Mouse (Mus musculus) lung, embryonic 14.5 days (tissue): ENCODE measurements around the gene Acbd4. TPM values are rescaled to one million over a fixed set of nuclear protein-coding genes. Genes with fewer than 3 reads are reported as not detected.

ENCODE experiments used
- ATAC-seq: fragments of 200-750 bp; cut with Nextera tagmentation; 2 replicates; pipeline ENCODE4 v1.8.0; 2017; ENCODE audit warnings: mild to moderate bottlenecking, moderate TSS enrichment, moderate library complexity; ENCODE audit not compliant: insufficient read depth
- DNase-seq: peaks from one replicate; pipeline ENCODE4 v3.0.0-alpha.2; 2015
- H3K27ac ChIP-seq: fragments of 300-500 bp; sonication (generic); 2 replicates; pipeline ENCODE4 v1.5.1; 2014; ENCODE audit warnings: low read depth, mild to moderate bottlenecking, moderate library complexity
- H3K27me3 ChIP-seq: fragments of 300-500 bp; sonication (generic); 2 replicates; pipeline ENCODE4 v1.6.1; 2014; ENCODE audit warnings: low read length, control low read depth; ENCODE audit not compliant: insufficient read depth
- H3K36me3 ChIP-seq: fragments of 300-500 bp; sonication (generic); 2 replicates; pipeline ENCODE4 v1.6.1; 2014; ENCODE audit warnings: control low read depth; ENCODE audit not compliant: insufficient read depth
- H3K4me1 ChIP-seq: fragments of 300-500 bp; sonication (generic); 2 replicates; pipeline ENCODE4 v1.6.1; 2014; ENCODE audit warnings: antibody characterized with exemption, control low read depth; ENCODE audit not compliant: insufficient read depth
- H3K4me2 ChIP-seq: fragments of 300-500 bp; sonication (generic); 2 replicates; pipeline ENCODE4 v1.6.1; 2014; ENCODE audit warnings: mild to moderate bottlenecking
- H3K4me3 ChIP-seq: fragments of 300-500 bp; sonication (generic); 2 replicates; pipeline ENCODE4 v1.5.1; 2014; ENCODE audit warnings: low read depth, low read length
- H3K9ac ChIP-seq: fragments of 300-500 bp; sonication (generic); 2 replicates; pipeline ENCODE4 v1.6.1; 2014
- H3K9me3 ChIP-seq: fragments of 300-500 bp; sonication (generic); 2 replicates; pipeline ENCODE4 v1.6.1; 2016; ENCODE audit warnings: low read depth, low read length, control low read depth
- CTCF ChIP-seq: IDR thresholded peaks from 2 replicates; pipeline ENCODE4 v1.5.1; 2016; ENCODE audit warnings: antibody characterized with exemption, low read depth
- WGBS: fragments of 180-500 bp; shearing (Covaris S2); extraction: QIAGEN DNeasy Blood & Tissue Kit; methylation state at CpG from one replicate; pipeline ENCODE4 v1.1.7; 2014; 5-methylcytosine and 5-hydroxymethylcytosine counted together
- polyA plus RNA-seq: library from polyadenylated mRNA; unstranded; fragments of >200 nt; fragmentation: Nextera tagmentation; extraction: Ambion mirVana; gene quantifications from 2 replicates; pipeline ENCODE4 v1.2.1, GENCODE M21; 2014

Acbd4 gene
- polyA plus RNA-seq, 1 experiment from 2014 or later: 11.0 TPM

DNA sequence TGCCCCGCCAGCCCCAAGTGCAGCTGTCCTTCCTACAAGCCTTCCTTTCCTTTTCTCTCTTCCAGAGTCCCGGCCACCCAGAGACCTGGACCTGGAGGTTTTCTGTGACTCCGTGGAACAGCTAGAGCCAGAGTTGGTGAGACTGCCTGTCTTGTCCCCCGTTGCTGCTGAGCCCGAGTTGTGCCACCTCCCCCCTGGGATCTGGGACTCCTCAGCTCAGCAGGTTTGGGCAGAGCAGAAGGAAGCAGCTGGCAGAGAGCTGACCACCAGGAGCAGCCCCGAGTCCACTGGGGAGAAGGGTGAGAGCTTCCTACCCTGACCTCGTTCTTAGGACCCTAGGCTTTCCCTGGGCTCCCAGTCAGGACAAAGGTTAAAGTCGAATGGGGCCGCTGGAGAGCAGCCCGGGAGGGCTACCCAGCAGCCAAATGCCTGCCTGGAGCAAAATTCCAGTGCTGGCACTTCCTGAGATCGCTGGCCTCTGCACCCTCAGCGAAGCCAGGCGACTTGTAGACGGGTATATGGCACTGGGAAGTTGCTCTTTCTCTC, 3.8 kb downstream of the Acbd4 start:
- no peak for TF ChIP-seq CTCF
- DNase-seq: no peak
- Histone ChIP-seq H3K9ac (no peak overlapping the region), H3K4me2 (no peak overlapping the region), H3K36me3 (no peaks in the 10 kb centered on the region), H3K27ac (no peak overlapping the region), H3K4me1 (peaks cover 12% of the 10 kb centered on the region; the same call in 1 of the 2 replicates), H3K9me3 (no peaks in the 10 kb centered on the region), H3K4me3 (no peak overlapping the region), H3K27me3 (peaks cover 9% of the 10 kb centered on the region)
- WGBS: 53% methylated on average over 14 of the region's 14 CpGs
- ATAC-seq: no peak

- Histone ChIP-seq H3K4me3 (no peak overlapping the region), H3K9me3 (no peaks in the 10 kb centered on the region), H3K27ac (no peak overlapping the region), H3K36me3 (no peaks in the 10 kb centered on the region), H3K9ac (no peak overlapping the region), H3K4me1 (peaks cover 12% of the 10 kb centered on the region; the same call in 1 of the 2 replicates), H3K27me3 (peaks cover 4% of the 10 kb centered on the region), H3K4me2 (no peak overlapping the region)
- 78% methylated on average over 6 of the region's 6 CpGs for WGBS
- DNase-seq: no peak
- TF ChIP-seq CTCF: no peak
- ATAC-seq: no peak
Measured at GRCm38 (mm10) chr11:103105810-103106209, 4.3 kb downstream of the Acbd4 start.

GRCm38 (mm10) chr11:103106386-103106785, 4.9 kb downstream of the Acbd4 start:
- no peaks in the 10 kb centered on the region for H3K36me3 ChIP-seq
- H3K9ac ChIP-seq: no peak overlapping the region
- no peaks in the 10 kb centered on the region for H3K9me3 ChIP-seq
- DNase-seq (no peak), ATAC-seq (no peak)
- H3K4me2 ChIP-seq: no peak overlapping the region
- no peak overlapping the region for H3K27ac ChIP-seq
- no peaks in the 10 kb centered on the region for H3K27me3 ChIP-seq
- TF ChIP-seq CTCF: no peak
- H3K4me1 ChIP-seq: peaks cover 11% of the 10 kb centered on the region
- H3K4me3 ChIP-seq: no peak overlapping the region
- WGBS: 62% methylated on average over 4 of the region's 4 CpGs

DNA sequence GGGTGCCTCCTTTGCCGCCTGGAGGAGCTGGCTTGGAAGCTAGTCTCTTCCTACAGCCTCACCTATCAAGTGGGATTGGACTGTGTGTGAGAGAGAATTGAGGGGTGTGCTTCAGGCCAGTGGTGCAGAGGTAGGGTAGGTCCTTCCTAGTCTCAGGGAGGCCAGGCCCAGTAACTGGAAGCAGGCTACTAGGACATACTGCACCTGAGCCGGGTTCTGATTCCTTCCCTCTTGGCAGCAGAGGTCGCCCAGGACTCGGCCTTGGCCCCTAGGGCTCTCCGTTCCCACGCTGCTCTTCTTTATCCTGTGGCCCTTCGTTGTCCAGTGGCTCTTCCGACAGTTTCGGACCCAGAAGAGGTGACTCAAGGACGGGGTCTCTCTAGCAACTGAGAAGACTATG, 9.8 kb downstream of the Acbd4 start:
- ATAC-seq: no peak
- DNase-seq: no peak
- Histone ChIP-seq H3K4me2 (peak overlapping the region; percentile 86), H3K4me1 (peaks cover 17% of the 10 kb centered on the region), H3K27me3 (no peaks in the 10 kb centered on the region), H3K4me3 (peak overlapping the region; percentile 41), H3K36me3 (no peaks in the 10 kb centered on the region), H3K27ac (no peak overlapping the region), H3K9me3 (no peaks in the 10 kb centered on the region), H3K9ac (peak overlapping the region; percentile 59)
- 19% methylated on average over 10 of the region's 10 CpGs for WGBS
- no peak for TF ChIP-seq CTCF

DNA sequence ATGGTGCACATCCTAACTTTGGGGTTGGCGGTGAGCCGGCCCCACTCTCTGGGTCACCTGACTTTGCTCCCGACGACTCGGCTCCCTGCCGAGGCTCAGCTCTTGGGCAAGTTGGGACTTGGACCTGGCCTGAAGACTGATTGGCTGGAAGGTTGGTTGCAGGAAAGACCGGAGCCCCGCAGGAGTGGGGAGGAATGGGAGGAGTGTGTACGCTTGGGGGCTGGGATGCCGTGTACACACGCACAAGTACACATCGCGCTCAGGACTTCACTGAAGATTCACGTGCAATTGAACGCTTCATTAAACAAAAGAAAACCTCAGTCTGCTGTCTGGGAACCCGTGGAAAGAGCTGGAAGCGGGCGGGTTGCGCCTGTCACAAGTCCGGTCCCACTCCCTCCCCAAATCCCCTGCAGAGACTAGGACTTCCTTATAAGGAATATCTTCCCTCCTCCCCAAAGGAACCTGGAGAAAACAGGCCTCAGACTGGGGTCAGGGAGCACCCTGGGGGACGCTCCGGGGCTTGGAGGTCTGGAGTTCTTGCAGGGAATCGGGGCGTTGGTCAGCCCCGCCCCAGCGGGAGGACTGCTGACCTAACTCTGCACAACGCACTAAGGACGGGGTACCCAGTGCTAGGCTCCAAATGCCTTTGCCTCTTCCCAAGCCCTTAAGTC, 10.5 kb downstream of the Acbd4 start:
- Histone ChIP-seq H3K9me3 (no peaks in the 10 kb centered on the region), H3K27me3 (no peaks in the 10 kb centered on the region)
- ATAC-seq: no peak

DNA sequence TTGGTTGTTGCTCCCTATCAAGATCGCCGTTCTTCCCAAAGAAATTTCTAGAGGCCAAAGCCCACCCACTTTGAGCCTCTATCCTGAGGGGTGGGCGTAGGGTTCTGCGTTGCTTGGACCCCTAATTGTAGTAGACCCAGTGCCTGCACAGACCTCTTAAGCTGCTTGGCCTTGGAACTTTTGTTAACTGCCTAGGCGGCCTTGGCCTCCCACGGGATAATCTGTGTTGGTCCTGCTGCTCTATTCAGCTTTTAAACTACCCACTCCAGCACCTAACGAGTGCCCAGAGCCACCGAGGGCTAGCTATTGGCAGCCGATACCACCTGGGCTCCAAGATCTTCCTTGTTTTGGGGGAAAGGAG, 11.1 kb downstream of the Acbd4 start:
- H3K4me3 ChIP-seq: peak overlapping the region; percentile 41
- peaks cover 17% of the 10 kb centered on the region for H3K4me1 ChIP-seq
- H3K4me2 ChIP-seq: peak overlapping the region; percentile 86
- no peak for ATAC-seq
- no peaks in the 10 kb centered on the region for H3K27me3 ChIP-seq
- peak overlapping the region; percentile 59 for H3K9ac ChIP-seq
- peak overlapping the region; percentile 58 for H3K27ac ChIP-seq
- no peaks in the 10 kb centered on the region for H3K36me3 ChIP-seq
- no peak for TF ChIP-seq CTCF
- H3K9me3 ChIP-seq: no peaks in the 10 kb centered on the region
- DNase-seq: no peak
- 27% methylated on average over 9 of the region's 9 CpGs for WGBS

More for the DNA sequence above, 10.5 kb downstream of the Acbd4 start:
- H3K9ac ChIP-seq: peak overlapping the region; percentile 59
- H3K36me3 ChIP-seq: no peaks in the 10 kb centered on the region
- peak; percentile 78 for DNase-seq
- H3K27ac ChIP-seq: peak overlapping the region; percentile 58
- under 1% methylated on average over 28 of the region's 28 CpGs for WGBS
- H3K4me1 ChIP-seq: peaks cover 17% of the 10 kb centered on the region
- peak overlapping the region; percentile 86 for H3K4me2 ChIP-seq
- H3K4me3 ChIP-seq: peak overlapping the region; percentile 41
- no peak for TF ChIP-seq CTCF

- Histone ChIP-seq H3K27ac (no peak overlapping the region), H3K9me3 (no peaks in the 10 kb centered on the region), H3K4me2 (peak overlapping the region; percentile 86; the same call in 1 of the 2 replicates), H3K4me1 (peaks cover 17% of the 10 kb centered on the region), H3K36me3 (no peaks in the 10 kb centered on the region), H3K4me3 (no peak overlapping the region), H3K27me3 (no peaks in the 10 kb centered on the region), H3K9ac (no peak overlapping the region)
- ATAC-seq: no peak
- DNase-seq: no peak
- WGBS: 43% methylated on average over 12 of the region's 12 CpGs
- TF ChIP-seq CTCF: no peak
Measured at GRCm38 (mm10) chr11:103113005-103113404, 11.5 kb downstream of the Acbd4 start.
